8 mouse cellular contexts compared by ENCODE assay signal in the genomic region with DNA sequence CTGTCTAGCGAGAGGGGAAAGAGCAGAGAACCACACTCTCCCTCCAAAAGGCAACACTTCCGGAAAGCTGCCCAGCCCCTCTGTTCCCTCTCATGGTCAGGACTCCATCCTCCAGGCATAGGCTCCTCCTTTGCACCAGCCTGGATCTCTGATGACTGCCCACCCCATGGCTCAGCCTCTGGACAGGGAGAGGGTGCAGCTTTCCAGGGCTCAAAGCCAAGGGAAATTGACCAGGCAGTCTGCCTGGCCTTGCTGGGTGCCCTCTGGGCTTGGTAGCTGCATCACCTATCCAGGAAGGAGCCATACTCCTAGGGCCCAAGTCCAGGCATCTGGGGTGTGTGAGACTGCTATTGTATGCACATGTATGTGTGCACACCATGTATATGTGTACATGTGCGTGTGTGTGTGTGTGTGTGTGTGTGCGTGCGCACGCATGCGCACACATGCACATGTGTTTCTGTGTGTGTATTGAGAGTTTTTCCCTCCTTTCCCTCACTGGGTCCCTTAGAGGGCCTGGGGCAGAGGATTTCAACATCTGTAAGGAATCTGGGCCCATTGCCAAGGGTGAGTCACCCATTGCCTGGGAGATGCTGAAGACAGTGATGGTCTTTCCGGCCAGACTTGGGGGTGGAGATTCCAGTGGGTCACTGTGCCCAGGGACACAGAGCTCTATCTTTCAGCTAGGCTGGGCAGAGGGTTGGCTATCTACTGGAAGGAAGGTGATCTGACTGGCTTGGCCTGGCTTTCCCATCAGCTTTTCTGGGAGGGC. TPM values are rescaled to one million over a fixed set of nuclear protein-coding genes. Genes with fewer than 3 reads are reported as not detected.
A peak's percentile ranks its signal among the peaks of the same experiment; 100 is the strongest.
DNase-seq lines count a peak whose midpoint lies in the region; ATAC-seq and TF ChIP-seq lines count a peak whose summit lies in the region.

No protein-coding gene starts in this region.

- DNase-seq in midbrain, embryonic 11.5 days (ENCODE audit: low spot score, missing footprints): peak; percentile 78
- no peak for DNase-seq in midbrain, embryonic 10.5 days (ENCODE audit: low spot score)
- DNase-seq in heart, adult 11 months: peak; percentile 98
- DNase-seq in left cerebral cortex, adult 8-10 months (ENCODE audit: low spot score in 2 of 2): no peak
- no peak for DNase-seq in frontal cortex, postnatal 25 days (ENCODE audit: low spot score in 2 of 2)

- peaks cover 3% of the 10 kb centered on the region; the same call in 1 of the 2 replicates for H3K27me3 ChIP-seq in midbrain, embryonic 11.5 days (ENCODE audit: control insufficient read depth, insufficient read depth, low read length)
- peaks cover 61% of the 10 kb centered on the region for H3K27me3 ChIP-seq in midbrain, embryonic 10.5 days (ENCODE audit: low read depth, poor library complexity, severe bottlenecking)
- H3K27me3 ChIP-seq in kidney, embryonic 15.5 days: peaks cover 22% of the 10 kb centered on the region
- H3K27me3 ChIP-seq in myocyte (ENCODE audit: control insufficient read depth, insufficient read depth, insufficient read length): no peaks in the 10 kb centered on the region
- H3K27me3 ChIP-seq in forebrain, embryonic 13.5 days: peaks cover 25% of the 10 kb centered on the region

- H3K4me2 ChIP-seq in midbrain, embryonic 11.5 days: no peak overlapping the region
- peak overlapping the region; percentile 77; the same call in 1 of the 2 replicates for H3K4me2 ChIP-seq in kidney, embryonic 15.5 days
- peak overlapping the region; percentile 64 for H3K4me2 ChIP-seq in myocyte (ENCODE audit: low read depth)
- H3K4me2 ChIP-seq in forebrain, embryonic 13.5 days: no peak overlapping the region

- no peak overlapping the region for H3ac ChIP-seq in myocyte (ENCODE audit: control insufficient read depth, insufficient read length)

- H3K9me3 ChIP-seq in midbrain, embryonic 11.5 days (ENCODE audit: control insufficient read depth, low read length): no peaks in the 10 kb centered on the region
- H3K9me3 ChIP-seq in midbrain, embryonic 10.5 days (replicated peaks): no peaks in the 10 kb centered on the region
- no peaks in the 10 kb centered on the region; the same call in 1 of the 2 replicates for H3K9me3 ChIP-seq in kidney, embryonic 15.5 days (replicated peaks)
- no peaks in the 10 kb centered on the region for H3K9me3 ChIP-seq in forebrain, embryonic 13.5 days (replicated peaks)

- TF ChIP-seq POLR2A in myocyte (IDR thresholded peaks at IDR 0.05; ENCODE audit: insufficient read length, low read depth): no peak

- H3K4me1 ChIP-seq in midbrain, embryonic 11.5 days (ENCODE audit: control insufficient read depth, insufficient read depth, low read length): peaks cover 7% of the 10 kb centered on the region
- peaks cover 25% of the 10 kb centered on the region for H3K4me1 ChIP-seq in midbrain, embryonic 10.5 days
- peaks cover 61% of the 10 kb centered on the region for H3K4me1 ChIP-seq in kidney, embryonic 15.5 days
- H3K4me1 ChIP-seq in forebrain, embryonic 13.5 days: peaks cover 34% of the 10 kb centered on the region

- no peak overlapping the region for H3K27ac ChIP-seq in midbrain, embryonic 11.5 days (ENCODE audit: low read depth, low read length)
- no peak overlapping the region for H3K27ac ChIP-seq in midbrain, embryonic 10.5 days (replicated peaks)
- H3K27ac ChIP-seq in kidney, embryonic 15.5 days: peak overlapping the region; percentile 54; the same call in 1 of the 2 replicates
- H3K27ac ChIP-seq in forebrain, embryonic 13.5 days: no peak overlapping the region

- no peak overlapping the region for H3K9ac ChIP-seq in midbrain, embryonic 11.5 days (ENCODE audit: low read length)
- no peak overlapping the region for H3K9ac ChIP-seq in kidney, embryonic 15.5 days
- no peak overlapping the region for H3K9ac ChIP-seq in forebrain, embryonic 13.5 days

- H3K36me3 ChIP-seq in midbrain, embryonic 11.5 days (ENCODE audit: control insufficient read depth, insufficient read depth, low read length): no peaks in the 10 kb centered on the region
- H3K36me3 ChIP-seq in midbrain, embryonic 10.5 days: no peaks in the 10 kb centered on the region
- H3K36me3 ChIP-seq in kidney, embryonic 15.5 days: no peaks in the 10 kb centered on the region
- no peaks in the 10 kb centered on the region for H3K36me3 ChIP-seq in myocyte (ENCODE audit: control insufficient read depth, insufficient read depth)
- no peaks in the 10 kb centered on the region for H3K36me3 ChIP-seq in forebrain, embryonic 13.5 days (ENCODE audit: poor library complexity, severe bottlenecking)

- WGBS in midbrain, embryonic 11.5 days: 90% methylated on average over 8 of the region's 8 CpGs
- WGBS in midbrain, embryonic 10.5 days: 91% methylated on average over 8 of the region's 8 CpGs
- WGBS in kidney, embryonic 15.5 days: 72% methylated on average over 8 of the region's 8 CpGs
- 77% methylated on average over 8 of the region's 8 CpGs for WGBS in forebrain, embryonic 13.5 days

- H3K79me2 ChIP-seq in myocyte (ENCODE audit: control insufficient read depth, insufficient read depth): no peaks in the 10 kb centered on the region

- no peak overlapping the region for H3K4me3 ChIP-seq in midbrain, embryonic 11.5 days (ENCODE audit: low read depth, low read length)
- H3K4me3 ChIP-seq in midbrain, embryonic 10.5 days: no peak overlapping the region
- H3K4me3 ChIP-seq in kidney, embryonic 15.5 days (replicated peaks): no peak overlapping the region
- no peak overlapping the region for H3K4me3 ChIP-seq in myocyte
- H3K4me3 ChIP-seq in forebrain, embryonic 13.5 days: no peak overlapping the region

- no peak for ATAC-seq in midbrain, embryonic 11.5 days (ENCODE audit: low FRiP score)
- ATAC-seq in kidney, embryonic 15.5 days (replicated peaks; ENCODE audit: low FRiP score): no peak
- no peak for ATAC-seq in forebrain, embryonic 13.5 days

TF ChIP-seq in myocyte, 11 proteins besides CTCF, POLR2A, EP300 and RAD21:
- no peak for TF ChIP-seq POLR2AphosphoS2 (IDR thresholded peaks at IDR 0.05; ENCODE audit: insufficient read length, low read depth)
- no peak for TF ChIP-seq TCF3 (IDR thresholded peaks at IDR 0.05; ENCODE audit: insufficient read length, low read depth)
- no peak for TF ChIP-seq USF1 (IDR thresholded peaks at IDR 0.05; ENCODE audit: low read depth)
- no peak for TF ChIP-seq TCF12 (IDR thresholded peaks at IDR 0.05; ENCODE audit: insufficient read depth, poor library complexity, severe bottlenecking)
- no peak for TF ChIP-seq MYOG (IDR thresholded peaks at IDR 0.05; ENCODE audit: control insufficient read depth in 1 of 3, insufficient read depth in 1 of 3, insufficient read length in 2 of 3, low read depth in 2 of 3)
- peak; percentile 87 for TF ChIP-seq SRF (IDR thresholded peaks at IDR 0.05; ENCODE audit: control insufficient read depth, insufficient read length, low read depth)
- peak; percentile 76 for TF ChIP-seq CEBPB (IDR thresholded peaks at IDR 0.05; ENCODE audit: insufficient read depth, poor library complexity, severe bottlenecking)
- TF ChIP-seq E2F4 (IDR thresholded peaks at IDR 0.05; ENCODE audit: insufficient read depth): no peak
TF ChIP-seq in myocyte: peak in this region for 2.

RNA-seq across cellular contexts. Expression of gene Col16a1, which starts 2.6 kb away (rescaled TPM):
- polyA plus RNA-seq in midbrain, embryonic 11.5 days (2014; fragmentation: Nextera tagmentation; extraction: Ambion mirVana): 5.8 and 6.9 TPM in 2 replicates
- polyA plus RNA-seq in midbrain, embryonic 10.5 days (2016; fragmentation: Nextera tagmentation; extraction: Ambion mirVana): 3.8 and 5.8 TPM in 2 replicates
- 42.7 and 57.4 TPM in 2 replicates for polyA plus RNA-seq in kidney, embryonic 15.5 days (2015; fragmentation: Nextera tagmentation; extraction: Ambion mirVana)
- 13.9 TPM for polyA plus RNA-seq in myocyte (2012; fragmentation: generic; extraction: Trizol)
- 10 to 100 TPM; 14.6 to 26.0 (median 18.3) TPM for total RNA-seq in left cerebral cortex, adult 8-10 months (2022)
- polyA plus RNA-seq in forebrain, embryonic 13.5 days (2015; fragmentation: Nextera tagmentation; extraction: Ambion mirVana): 2.5 and 2.9 TPM in 2 replicates

RNA-seq across cellular contexts. Expression of gene Pef1, which starts 52.1 kb away (rescaled TPM):
- 71.6 and 72.3 TPM in 2 replicates for polyA plus RNA-seq in midbrain, embryonic 11.5 days (2014; fragmentation: Nextera tagmentation; extraction: Ambion mirVana)
- polyA plus RNA-seq in midbrain, embryonic 10.5 days (2016; fragmentation: Nextera tagmentation; extraction: Ambion mirVana): 74.0 and 76.9 TPM in 2 replicates
- polyA plus RNA-seq in kidney, embryonic 15.5 days (2015; fragmentation: Nextera tagmentation; extraction: Ambion mirVana): 68.9 and 75.1 TPM in 2 replicates
- polyA plus RNA-seq in myocyte (2012; fragmentation: generic; extraction: Trizol): 62.4 TPM
- total RNA-seq in left cerebral cortex, adult 8-10 months (2022): 10 to 100 TPM; 72.9 to 80.6 (median 76.1) TPM
- 68.0 and 68.4 TPM in 2 replicates for polyA plus RNA-seq in forebrain, embryonic 13.5 days (2015; fragmentation: Nextera tagmentation; extraction: Ambion mirVana)

Comparison
In these comparisons a context has a peak if more than half of its experiments do, and no peak if none do; other contexts are left out.
1. DNase-seq: peak in midbrain, embryonic 11.5 days (single experiment) and heart, adult 11 months (single experiment); none in midbrain, embryonic 10.5 days (single experiment), left cerebral cortex, adult 8-10 months (0 of 2) and frontal cortex, postnatal 25 days (0 of 2).
2. H3K4me2 ChIP-seq: peak in kidney, embryonic 15.5 days (single experiment) and myocyte (single experiment); none in midbrain, embryonic 11.5 days (single experiment) and forebrain, embryonic 13.5 days (single experiment).